Mouse (Mus musculus): ENCODE measurements around the gene Slc18b1.
"Not testable (repeated sequence)": the region's sequence is repeated elsewhere in the genome, so short reads cannot be mapped to it uniquely, and the experiment has no call there.

Gene Slc18b1

DNA sequence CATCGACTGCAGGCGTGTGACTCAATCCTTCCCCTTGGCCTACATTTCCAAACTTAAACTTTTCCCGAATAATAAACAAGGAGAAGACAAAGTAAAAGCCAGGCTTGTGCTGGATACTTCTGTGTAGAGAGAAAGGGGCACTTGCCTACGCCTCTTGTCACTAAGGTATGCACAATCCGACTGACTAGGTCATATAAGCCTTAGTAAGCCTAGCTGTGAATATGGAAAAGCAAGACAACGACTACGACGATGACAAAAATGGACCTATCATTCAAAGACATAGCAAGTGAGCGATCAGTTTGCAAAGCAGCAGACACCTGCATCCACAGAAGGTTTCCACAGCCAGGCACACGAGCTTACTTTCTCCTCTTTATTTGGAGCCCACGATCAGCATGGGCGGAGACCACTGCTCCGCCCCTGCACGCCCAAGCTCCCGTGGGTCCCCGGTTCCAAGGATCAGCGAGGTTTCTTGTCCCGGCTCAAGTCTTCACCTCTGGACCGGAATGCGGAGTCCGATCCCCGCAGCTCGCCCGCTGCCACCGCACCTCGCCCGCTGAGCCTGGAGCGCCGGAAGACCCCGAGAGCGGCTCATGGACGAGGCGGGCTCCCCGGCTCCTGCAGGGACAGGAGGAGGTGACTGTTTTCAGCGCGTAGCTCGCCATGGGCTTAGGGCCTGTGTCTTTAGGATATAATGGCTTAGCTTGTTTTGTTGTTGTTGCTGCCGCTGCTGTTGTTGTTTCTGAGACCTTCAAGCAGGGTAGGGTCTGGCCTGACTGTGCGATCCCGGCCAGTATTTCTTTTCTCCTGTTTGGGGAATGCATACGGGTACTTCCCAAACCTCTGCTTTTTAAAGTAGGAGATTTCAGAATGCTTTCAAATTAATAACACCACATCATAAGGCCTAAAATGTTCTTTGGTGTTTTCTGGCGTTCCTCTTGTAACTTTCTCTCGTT lies at the start of gene Slc18b1:
Gene Slc18b1, plus strand, starts transcription at position 436 of the 953 bp plus-strand sequence.
- DNase-seq: peak; percentile 34

DNA sequence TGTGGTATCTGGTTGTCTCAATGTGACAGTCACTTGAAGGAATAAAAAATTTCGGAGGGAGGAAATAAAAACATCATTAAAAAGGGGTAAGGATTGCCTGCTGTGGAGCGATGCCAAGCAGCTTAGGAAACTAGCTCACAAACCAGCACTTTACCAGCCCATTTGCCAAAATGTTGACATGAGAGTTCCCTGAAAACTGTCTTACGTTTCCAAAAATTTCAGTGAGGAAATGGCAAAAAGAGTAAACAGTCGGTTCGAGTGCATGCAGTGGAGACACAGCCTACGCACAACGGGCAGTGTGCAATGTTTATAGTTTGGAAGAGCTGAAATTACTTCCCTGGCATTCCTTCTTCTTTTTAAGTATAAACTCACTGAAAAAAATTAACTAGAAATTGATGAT lies 42.6 kb upstream of the Slc18b1 start:
- no peak for DNase-seq

DNA sequence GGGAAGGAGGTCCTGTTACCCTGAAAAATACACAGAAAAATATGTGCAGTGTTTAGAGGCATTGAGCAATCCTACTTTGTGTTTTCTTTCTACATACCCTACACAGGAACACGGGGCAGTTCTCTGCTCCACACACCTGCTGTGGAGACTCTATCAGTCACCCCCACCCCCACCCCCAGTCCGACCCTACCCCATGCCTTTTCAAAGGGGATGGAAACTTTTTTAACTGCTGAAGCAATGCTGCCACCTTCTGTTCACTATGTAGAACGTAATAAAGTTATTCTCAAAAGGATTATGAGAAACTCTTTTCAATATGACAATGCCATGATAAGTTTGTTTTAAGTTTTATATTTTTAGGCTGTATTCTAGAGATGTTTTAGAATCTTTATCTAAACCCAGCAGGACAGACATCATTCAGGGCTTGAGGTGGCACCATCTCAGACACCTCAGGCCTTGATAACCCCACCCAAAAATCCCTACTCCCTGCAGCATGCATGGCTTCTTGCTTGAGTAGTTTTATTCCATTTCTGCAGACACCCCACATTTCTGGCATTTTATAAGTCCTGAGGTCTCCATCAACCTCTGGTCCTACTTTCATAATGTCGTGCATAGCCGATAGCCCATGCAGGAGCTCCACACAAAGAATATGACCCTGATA lies 19.4 kb upstream of the Slc18b1 start:
- no peak for DNase-seq

DNA sequence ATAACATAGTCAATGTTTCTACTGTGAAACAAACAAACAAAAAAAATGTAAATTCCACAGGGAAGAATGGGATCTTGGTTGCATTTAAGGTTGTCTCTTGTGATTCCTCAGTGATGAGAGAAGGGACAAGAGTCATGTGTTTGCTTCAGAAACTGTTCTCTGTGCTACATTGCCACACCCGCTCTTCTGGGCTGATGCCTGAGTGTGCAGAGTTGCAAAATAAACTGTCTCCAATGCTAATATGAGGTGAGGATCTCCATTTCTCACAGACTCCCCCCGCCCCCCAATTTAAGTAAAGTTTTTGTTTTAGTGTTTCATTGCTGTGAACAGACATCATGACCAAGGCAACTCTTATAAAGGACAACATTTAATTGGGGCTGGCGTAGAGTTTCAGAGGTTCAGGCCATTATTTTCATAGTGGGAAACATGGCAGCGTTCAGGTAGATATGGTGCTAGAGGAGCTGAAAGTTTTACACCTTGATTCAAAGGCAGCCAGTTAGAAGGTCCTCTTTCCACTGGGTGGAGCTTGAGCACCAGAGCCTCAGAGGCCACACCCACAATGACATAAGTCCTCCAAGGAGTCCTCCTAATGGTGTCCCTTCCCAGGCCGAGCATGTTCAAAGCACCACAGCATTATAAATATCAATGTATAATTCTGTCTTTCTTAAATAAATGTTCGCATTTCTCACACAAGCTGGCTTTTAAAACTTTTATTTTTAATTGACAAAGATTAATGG lies 16.1 kb upstream of the Slc18b1 start:
- DNase-seq: no peak

DNA sequence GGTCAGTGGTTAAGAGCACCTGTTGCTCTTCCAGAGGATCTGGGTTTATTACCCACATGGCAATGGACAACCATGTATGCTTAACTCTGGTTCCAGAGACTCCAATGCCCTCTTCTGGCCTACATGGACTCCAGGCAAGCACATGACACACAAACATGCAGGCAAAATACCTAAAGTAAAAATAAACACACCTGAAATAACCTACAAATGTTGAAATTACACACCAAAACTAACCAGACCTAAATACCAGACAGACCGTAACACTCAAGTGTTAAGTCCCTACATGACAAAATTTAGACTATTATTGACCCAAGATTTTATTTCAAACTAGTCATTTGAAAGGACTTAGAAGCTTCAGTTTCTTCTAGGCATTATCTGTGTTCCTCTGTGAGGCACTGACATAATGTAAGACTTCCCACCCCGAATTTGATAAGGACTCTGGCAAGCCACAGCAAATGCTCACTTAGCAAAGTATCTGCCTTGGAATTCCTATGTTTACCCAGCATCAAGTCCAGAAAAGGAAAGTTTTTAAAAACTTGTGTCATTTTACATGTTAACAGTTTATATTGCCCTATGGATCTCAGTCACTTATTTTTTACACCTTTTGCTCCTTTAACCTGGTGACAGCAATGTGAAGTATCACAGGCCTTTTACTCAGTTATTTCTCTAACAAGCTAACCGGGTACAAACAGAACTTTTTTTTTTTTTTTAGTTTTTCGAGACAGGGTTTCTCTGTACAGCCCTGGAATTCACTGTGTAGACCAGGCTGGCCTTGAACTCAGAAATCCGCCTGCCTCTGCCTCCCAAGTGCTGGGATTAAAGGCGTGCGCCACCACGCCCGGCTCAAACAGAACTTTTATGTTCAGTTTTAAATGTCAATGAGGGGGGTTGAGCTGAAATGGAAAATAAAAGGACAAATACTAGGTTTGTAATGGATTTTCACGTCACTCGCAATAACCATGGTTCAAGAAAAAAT lies 14.7 kb upstream of the Slc18b1 start:
- DNase-seq: no peak

DNA sequence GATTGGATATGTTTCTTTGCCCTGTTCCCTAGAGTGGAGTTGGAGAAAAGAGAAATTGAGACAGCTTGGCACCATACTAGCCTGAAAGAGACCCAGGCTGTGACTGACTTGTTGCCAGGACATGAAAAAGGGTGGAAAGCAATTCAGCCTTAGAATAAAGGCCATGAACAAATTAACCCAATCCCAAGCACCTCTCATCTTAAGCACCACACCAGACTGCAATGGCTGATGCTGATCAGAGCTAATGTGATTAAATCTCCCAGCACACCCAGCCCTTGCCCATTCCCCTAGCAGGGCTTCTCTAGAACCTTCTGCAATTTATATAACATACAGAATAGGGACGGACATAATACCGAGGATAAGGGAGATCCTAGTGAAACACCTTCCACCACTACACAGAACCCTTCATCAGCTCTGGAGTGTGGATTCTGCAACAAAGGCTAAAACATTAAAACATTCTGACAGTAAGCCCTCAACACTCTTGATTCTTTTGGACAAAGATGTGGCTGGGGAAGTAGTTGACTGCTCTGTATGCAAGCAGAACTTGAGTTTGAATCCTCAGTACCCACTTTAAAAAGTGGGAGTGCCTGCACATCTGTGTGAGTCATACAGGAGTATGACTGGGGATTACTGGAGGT lies 13.8 kb upstream of the Slc18b1 start:
- DNase-seq: no peak

DNA sequence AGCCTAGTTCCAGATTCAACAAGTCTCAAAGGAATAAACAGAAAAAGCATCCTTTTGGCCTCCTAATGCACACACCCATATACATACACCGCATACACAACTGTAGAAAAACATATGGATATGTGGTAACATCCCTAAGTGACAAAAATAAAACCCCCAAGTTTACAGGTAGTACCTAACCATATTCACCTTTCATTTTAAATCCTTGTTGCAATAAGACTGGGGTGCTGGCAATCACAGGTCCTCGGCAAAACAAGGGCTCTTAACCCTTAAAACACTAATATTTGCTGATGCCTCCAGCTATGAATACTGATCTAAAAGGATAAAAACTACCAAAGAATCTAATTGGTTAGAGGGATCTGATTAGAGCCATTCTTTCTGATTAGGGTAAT lies 13.3 kb upstream of the Slc18b1 start:
- no peak for DNase-seq

DNA sequence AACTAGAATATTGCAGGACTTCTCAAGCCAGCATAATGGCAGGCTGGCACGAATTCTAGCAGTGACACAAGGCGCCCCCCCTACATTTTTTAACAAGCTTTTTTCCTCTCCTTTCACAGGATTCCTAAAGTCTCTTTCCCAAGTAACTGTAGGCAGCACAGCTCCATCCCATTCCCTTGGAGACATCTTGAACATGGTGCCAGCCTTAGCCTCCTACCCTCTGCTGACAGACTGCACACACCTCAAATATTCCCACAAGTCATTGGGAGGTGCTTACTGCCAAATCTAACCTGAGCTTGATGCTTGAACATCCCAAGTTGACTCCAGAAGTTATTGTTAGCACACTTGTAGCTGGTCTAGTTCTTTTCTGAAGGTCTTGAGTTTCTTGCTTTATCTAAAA lies 12.7 kb upstream of the Slc18b1 start:
- DNase-seq: no peak

DNA sequence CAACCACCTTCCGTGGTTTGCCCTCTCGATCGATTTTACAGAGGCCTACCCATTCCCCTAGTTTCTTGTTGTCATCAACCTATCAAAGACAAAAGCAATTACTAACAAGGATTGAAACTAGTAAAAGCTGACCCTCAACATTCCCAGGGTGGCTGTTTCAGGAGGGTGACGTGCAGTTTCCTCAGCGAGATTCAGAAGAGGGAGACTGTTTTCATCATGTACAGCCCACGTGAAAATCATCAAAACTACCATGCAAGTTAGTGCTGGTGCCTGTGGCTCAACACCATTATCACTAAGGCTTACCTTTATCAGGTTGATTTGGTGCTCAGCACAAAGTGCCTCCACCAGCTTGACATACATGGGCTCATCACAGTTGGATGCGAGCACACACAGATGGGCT lies 11.2 kb upstream of the Slc18b1 start:
- not testable (repeated sequence) for DNase-seq

DNA sequence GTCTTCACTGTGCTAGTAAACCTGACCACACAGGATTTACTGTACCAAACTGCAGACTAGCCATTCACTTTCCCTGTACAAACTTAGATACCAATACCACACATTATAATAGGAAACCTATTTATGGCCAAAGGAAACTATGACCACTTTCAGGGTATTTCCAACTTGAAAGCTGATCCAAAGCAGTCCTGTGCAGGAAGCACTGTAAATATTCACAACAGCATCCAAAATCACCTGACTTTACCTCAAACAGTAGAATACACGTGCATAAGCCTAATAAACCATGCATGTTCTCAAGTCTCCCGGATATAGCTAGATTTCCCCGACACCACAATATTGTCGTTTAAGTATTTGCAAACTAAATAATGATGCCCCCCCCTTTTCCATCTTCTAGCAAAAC lies 10.7 kb upstream of the Slc18b1 start:
- DNase-seq: no peak

DNA sequence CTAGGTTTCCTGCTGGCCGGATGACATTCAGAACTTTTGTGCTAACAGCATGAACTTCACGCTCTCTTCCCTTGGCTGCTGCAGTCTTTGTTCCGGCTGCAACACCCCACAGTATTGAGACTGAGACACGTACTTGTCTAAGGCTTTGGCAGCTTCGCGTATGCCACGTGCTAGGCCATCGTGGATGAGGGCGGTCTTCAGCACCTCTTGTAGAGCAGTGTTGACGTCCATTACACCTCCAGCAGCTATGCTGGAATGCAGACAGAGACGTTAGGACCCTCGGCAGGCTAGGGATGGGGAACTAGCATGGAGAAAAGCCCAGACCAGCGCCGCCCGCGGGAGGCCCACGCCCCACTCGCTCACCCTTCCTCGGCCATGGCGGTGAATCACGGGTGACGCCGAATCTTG lies 10.2 kb upstream of the Slc18b1 start:
- DNase-seq: not testable (repeated sequence)

DNA sequence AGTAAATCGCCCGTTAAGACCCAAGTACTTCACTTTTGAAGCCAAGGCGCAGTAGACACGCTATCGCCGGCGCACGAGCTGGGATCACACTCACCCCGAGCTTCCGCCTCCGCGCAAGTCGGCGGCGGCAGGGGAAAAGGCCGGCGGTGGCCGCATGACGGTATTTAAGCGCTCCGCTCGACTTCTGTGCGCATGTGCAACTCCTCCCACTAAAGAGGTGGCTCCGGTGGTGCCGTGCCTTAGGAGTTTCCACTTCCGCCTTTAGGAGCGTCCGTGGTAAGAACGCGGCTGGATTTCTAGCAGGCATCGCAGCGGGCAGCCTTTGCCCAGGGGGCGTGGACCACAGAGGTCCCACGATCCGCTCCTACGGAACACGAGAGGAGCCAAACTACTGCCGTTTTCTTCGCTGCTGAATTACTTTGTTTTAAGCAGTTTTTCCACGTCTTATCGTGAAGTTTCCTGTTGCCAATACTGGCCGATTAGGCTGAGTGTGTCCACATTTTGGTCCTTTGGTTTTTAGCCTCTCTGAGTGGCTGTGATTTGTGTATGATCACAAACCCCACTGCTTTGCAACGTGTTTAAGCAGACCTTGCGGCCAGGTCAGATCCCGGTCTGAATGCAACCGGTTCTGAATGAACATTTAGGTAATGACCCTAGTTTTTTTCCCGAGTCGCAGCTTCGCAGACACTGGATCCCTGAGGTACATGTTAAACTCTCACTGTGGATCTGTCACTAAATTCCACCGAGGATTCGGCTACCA lies 9.5 kb upstream of the Slc18b1 start, which contains the start of gene Rps12:
Gene Rps12, minus strand, starts transcription at position 214 of the 760 bp plus-strand sequence.
- peak; percentile 99 for DNase-seq

DNA sequence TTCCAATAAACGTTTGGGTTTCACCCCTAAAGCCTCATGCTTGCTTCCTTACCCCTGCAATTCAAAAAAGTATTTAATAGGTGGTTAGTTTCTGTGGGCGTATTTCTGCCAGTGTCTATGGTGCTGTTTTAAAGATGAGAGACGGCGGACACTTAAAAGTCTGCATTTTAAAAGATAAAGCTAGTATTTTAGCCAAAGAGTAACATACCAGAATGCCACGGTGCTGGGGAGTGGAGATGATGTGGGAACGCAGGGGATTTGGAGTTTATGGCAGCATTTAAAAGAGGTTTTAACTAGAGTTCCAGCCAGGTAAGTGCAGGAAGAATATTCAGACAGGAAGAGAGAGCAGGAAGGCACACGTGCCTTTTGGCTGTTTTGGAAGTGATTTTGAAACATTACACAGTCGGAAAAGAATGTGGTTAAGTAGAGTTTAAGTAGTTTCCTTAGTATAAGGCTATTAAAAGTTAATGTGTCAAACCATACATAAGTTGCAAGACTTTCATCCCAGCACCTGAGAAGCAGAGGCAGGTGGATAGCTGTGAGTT lies 8.7 kb upstream of the Slc18b1 start:
- no peak for DNase-seq

DNA sequence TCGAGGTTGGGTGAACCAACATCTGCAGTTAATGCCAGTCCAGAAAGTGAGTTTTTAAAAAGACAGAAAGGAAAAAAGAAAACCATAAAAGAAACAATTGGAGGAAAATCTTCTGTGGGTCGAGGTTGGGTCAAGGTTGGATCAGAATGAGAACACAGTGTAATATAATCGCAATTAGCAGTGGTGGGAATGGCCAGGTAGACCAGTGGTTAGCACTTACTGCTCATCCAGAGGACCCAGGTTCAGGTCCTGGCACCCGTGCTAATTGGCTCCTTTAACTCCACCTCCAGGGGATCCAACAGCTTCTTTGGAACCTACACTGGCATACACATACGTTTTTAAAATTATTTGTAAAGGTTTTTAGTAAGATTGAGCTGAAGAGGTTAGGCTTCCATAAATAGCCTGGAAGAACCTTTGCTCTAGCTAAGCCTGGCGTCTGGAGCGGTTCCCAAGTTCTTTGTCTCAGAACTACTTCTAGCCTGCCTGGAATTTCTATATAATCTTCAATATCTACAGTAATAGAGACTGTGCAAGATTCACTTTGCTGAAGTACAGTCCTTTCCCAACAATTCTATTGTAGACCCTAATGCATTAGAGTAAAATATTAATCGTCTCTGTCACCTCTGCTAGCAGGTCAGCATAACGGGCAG lies 790 bp upstream of the Slc18b1 start:
- DNase-seq: no peak

DNA sequence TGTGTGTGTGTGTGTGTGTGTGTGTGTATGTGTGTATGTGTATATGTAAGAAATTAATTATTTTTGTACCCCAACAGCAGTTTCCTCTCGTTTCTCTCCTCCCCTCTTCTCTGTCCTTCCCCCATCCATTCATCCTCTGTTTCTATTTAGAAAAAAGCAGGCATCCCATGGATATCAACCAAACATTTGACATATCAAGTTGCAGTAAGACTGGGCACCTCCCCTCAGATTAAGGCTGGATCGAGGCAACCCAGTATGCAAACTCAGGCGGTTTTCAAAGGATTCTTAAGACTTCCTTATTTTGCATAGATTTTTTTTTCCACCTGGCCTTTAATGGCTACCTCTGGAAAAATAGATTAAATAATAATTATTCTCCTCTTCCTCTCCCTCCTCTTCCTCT lies 820 bp downstream of the Slc18b1 start:
- DNase-seq: no peak

DNA sequence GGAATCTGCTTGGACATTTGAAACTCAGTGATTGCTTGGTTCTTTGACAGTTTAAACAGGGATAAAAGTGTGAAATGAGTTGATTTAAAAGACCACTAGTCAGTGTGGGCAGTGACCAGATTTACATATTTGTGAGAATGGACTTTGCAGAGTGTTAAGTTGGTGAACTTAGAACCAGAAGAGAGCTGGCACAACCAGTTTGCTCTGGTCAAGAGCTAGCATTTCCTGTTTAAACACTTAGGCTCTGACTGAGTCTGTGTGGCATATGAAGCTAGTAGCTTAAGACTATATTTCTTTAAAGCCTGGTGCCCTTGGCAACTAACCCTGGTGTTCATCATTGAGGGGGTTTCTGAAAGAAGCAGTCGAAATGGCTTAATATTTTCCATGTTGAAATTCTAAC lies 1.4 kb downstream of the Slc18b1 start:
- no peak for DNase-seq

DNA sequence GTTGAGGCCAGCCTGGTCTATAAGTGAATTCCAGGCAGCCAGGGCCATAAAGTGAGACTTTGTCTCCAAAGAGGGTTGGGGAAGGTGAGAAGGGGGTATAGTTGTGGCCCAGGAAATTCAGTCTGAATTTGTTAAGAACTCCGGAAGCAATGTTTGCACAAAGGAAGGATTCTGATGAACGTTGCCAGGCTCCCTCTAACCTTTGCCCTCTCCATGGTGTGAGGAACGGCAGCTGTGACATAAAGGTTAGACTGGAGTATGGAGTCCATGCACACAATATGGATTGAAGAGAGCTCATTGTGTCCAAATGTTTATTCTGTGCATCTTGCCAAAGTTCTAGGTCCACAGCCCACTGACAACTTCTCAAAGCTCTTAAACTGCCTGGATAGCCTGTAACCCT lies 3.1 kb downstream of the Slc18b1 start:
- DNase-seq: no peak

DNA sequence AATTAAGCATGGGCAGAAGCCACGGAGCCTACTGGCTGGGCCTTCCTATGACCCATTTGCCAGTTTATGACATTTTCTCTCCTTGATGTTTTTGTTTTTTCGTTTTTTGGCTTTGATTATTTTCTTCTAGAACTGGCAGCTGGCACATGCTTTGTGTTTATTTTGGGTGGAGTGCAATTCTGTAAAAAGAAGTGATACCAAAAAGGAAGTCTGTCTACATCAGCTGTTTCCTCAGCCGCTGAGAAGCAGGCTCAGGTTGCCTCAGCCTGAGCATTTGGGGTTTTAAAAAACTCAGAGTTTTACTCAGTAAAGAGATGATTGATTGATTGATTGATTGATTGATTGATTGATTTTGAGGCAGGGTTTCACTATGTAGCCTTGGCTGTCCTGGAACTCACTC lies 6.1 kb downstream of the Slc18b1 start:
- DNase-seq: no peak

DNA sequence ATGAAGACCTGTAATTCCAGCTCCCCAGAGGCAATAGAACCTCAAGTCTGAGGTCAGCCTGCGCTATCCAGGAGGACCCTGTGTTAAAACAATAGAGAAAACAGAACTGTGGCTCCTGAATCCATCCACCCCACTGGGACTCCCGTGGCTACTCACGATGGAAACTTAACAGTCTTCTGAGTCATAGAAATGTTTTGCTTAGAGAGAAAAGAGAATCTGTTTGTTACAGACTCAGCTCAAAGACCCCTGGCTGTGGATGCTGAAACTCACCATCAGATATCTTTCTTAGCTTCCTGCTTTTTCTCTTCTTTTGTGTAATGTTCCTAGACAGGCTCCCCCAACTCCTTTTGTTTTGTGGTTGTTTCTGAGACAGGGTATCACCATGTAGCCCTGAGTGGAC lies 7.9 kb downstream of the Slc18b1 start:
- no peak for DNase-seq

DNA sequence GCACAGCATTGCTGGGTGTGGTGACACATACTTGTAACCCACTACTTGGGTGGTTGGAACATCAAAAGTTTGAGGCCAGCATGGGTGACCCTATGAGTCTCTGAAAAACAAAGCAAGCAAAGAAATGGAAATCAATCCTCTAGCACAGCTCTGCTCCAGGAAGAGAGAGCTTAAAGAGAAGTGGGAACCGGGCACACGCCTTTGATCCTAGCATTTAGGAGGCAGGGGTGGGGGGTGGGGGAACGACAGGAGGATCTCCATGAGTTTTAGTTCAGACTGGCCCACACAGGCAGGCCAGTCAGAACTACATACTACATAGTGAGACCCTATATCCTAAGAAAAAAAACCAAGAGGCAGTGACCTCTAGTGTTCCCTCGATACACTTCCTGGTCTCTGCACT lies 9.4 kb downstream of the Slc18b1 start:
- DNase-seq: no peak
